Mouse (Mus musculus): ENCODE measurements around the gene Tdrd1. TPM values are rescaled to one million over a fixed set of nuclear protein-coding genes. Genes with fewer than 3 reads are reported as not detected.
"Not testable (repeated sequence)": the region's sequence is repeated elsewhere in the genome, so short reads cannot be mapped to it uniquely, and the experiment has no call there.

Gene Tdrd1
- polyA plus RNA-seq (2016; fragmentation: Nextera tagmentation; extraction: Ambion mirVana) = 0.89 and 0.97 TPM in 2 replicates

- peak within 1 kb of the TSS; percentile 31 for H3K4me3 ChIP-seq
- peak within 1 kb of the TSS; percentile 61 for H3K4me2 ChIP-seq
- 42% methylated on average over 44 of the region's 44 CpGs for WGBS
- H3K27me3 ChIP-seq (replicated peaks) = peaks cover 21% of the 10 kb centered on the region
- peaks cover 10% of the 10 kb centered on the region for H3K4me1 ChIP-seq (replicated peaks)
- H3K36me3 ChIP-seq = no peaks in the 10 kb centered on the region
- no peaks in the 10 kb centered on the region for H3K9me3 ChIP-seq (replicated peaks)
- no peak for ATAC-seq (ENCODE audit: insufficient number of reproducible peaks, low FRiP score)
- H3K27ac ChIP-seq (ENCODE audit: poor library complexity, severe bottlenecking) = no peak within 1 kb of the TSS
- no peak within 1 kb of the TSS for H3K9ac ChIP-seq
These were observed at the start of gene Tdrd1 for GRCm38 (mm10) chr19:56826047-56826631. Gene Tdrd1, plus strand, starts transcription at chr19:56826209.

- Histone ChIP-seq H3K4me2 (peak overlapping the region; percentile 51), H3K27me3 (replicated peaks) (no peaks in the 10 kb centered on the region), H3K4me1 (replicated peaks) (peaks cover 43% of the 10 kb centered on the region), H3K27ac (ENCODE audit: poor library complexity, severe bottlenecking) (no peak overlapping the region), H3K9me3 (replicated peaks) (no peaks in the 10 kb centered on the region), H3K9ac (no peak overlapping the region), H3K4me3 (no peak overlapping the region), H3K36me3 (no peaks in the 10 kb centered on the region)
- 0 out of 2 replicates have a peak, but pooled peaks have one; percentile 35 for ATAC-seq (ENCODE audit: insufficient number of reproducible peaks, low FRiP score)
- 21% methylated on average over 16 of the region's 16 CpGs for WGBS
These were observed 49.2 kb upstream of the Tdrd1 start for GRCm38 (mm10) chr19:56776719-56777382.

GRCm38 (mm10) chr19:56778532-56778931 lies 47.5 kb upstream of the Tdrd1 start:
- H3K4me3 ChIP-seq; H3K4me2 ChIP-seq; H3K9me3 ChIP-seq (replicated peaks); ATAC-seq (ENCODE audit: insufficient number of reproducible peaks, low FRiP score); H3K9ac ChIP-seq; H3K27ac ChIP-seq (ENCODE audit: poor library complexity, severe bottlenecking); H3K27me3 ChIP-seq (replicated peaks); H3K36me3 ChIP-seq: not testable (repeated sequence)
- peaks cover 40% of the 10 kb centered on the region for H3K4me1 ChIP-seq (replicated peaks)
- 93% methylated on average over 7 of the region's 7 CpGs for WGBS

- Histone ChIP-seq H3K27ac (ENCODE audit: poor library complexity, severe bottlenecking) (no peak overlapping the region), H3K27me3 (replicated peaks) (no peaks in the 10 kb centered on the region), H3K36me3 (peaks cover 52% of the 10 kb centered on the region), H3K4me1 (replicated peaks) (no peaks in the 10 kb centered on the region), H3K4me2 (no peak overlapping the region), H3K4me3 (no peak overlapping the region), H3K9me3 (replicated peaks) (no peaks in the 10 kb centered on the region), H3K9ac (no peak overlapping the region)
- ATAC-seq (ENCODE audit: insufficient number of reproducible peaks, low FRiP score) = no peak
- 89% methylated on average over 7 of the region's 7 CpGs for WGBS
These were observed 38.1 kb upstream of the Tdrd1 start for GRCm38 (mm10) chr19:56787911-56788310.

- Histone ChIP-seq H3K9me3 (replicated peaks) (no peaks in the 10 kb centered on the region), H3K4me1 (replicated peaks) (no peaks in the 10 kb centered on the region), H3K4me2 (no peak overlapping the region), H3K9ac (no peak overlapping the region), H3K27ac (ENCODE audit: poor library complexity, severe bottlenecking) (no peak overlapping the region), H3K27me3 (replicated peaks) (no peaks in the 10 kb centered on the region), H3K36me3 (peaks cover 54% of the 10 kb centered on the region), H3K4me3 (no peak overlapping the region)
- ATAC-seq (ENCODE audit: insufficient number of reproducible peaks, low FRiP score) = no peak
- WGBS = 94% methylated on average over 5 of the region's 5 CpGs
These were observed 37.1 kb upstream of the Tdrd1 start for GRCm38 (mm10) chr19:56788952-56789351.

GRCm38 (mm10) chr19:56797376-56797775 lies 28.6 kb upstream of the Tdrd1 start:
- no peak for ATAC-seq (ENCODE audit: insufficient number of reproducible peaks, low FRiP score)
- WGBS = 89% methylated on average over 11 of the region's 11 CpGs
- Histone ChIP-seq H3K4me3 (no peak overlapping the region), H3K27me3 (replicated peaks) (no peaks in the 10 kb centered on the region), H3K36me3 (peaks cover 85% of the 10 kb centered on the region), H3K9me3 (replicated peaks) (no peaks in the 10 kb centered on the region), H3K9ac (no peak overlapping the region), H3K27ac (ENCODE audit: poor library complexity, severe bottlenecking) (no peak overlapping the region), H3K4me2 (no peak overlapping the region), H3K4me1 (replicated peaks) (peaks cover 27% of the 10 kb centered on the region)

GRCm38 (mm10) chr19:56800226-56800625 lies 25.8 kb upstream of the Tdrd1 start:
- Histone ChIP-seq H3K27me3 (replicated peaks) (no peaks in the 10 kb centered on the region), H3K9me3 (replicated peaks) (no peaks in the 10 kb centered on the region), H3K4me3 (no peak overlapping the region), H3K4me2 (no peak overlapping the region), H3K9ac (no peak overlapping the region), H3K36me3 (peaks cover 69% of the 10 kb centered on the region), H3K4me1 (replicated peaks) (peaks cover 45% of the 10 kb centered on the region), H3K27ac (ENCODE audit: poor library complexity, severe bottlenecking) (no peak overlapping the region)
- WGBS = 42% methylated on average over 8 of the region's 8 CpGs
- no peak for ATAC-seq (ENCODE audit: insufficient number of reproducible peaks, low FRiP score)

GRCm38 (mm10) chr19:56800930-56801655 lies 24.9 kb upstream of the Tdrd1 start:
- Histone ChIP-seq H3K27ac (ENCODE audit: poor library complexity, severe bottlenecking) (peak overlapping the region; percentile 63), H3K4me3 (no peak overlapping the region), H3K9me3 (replicated peaks) (no peaks in the 10 kb centered on the region), H3K36me3 (peaks cover 70% of the 10 kb centered on the region), H3K27me3 (replicated peaks) (no peaks in the 10 kb centered on the region), H3K9ac (no peak overlapping the region), H3K4me1 (replicated peaks) (peaks cover 45% of the 10 kb centered on the region), H3K4me2 (no peak overlapping the region)
- WGBS = 16% methylated on average over 7 of the region's 7 CpGs
- peak; percentile 80 for ATAC-seq (ENCODE audit: insufficient number of reproducible peaks, low FRiP score)

- Histone ChIP-seq H3K4me1 (replicated peaks) (peaks cover 45% of the 10 kb centered on the region), H3K9ac (no peak overlapping the region), H3K4me3 (no peak overlapping the region), H3K36me3 (peaks cover 65% of the 10 kb centered on the region), H3K27ac (ENCODE audit: poor library complexity, severe bottlenecking) (peak overlapping the region; percentile 63), H3K4me2 (no peak overlapping the region), H3K9me3 (replicated peaks) (no peaks in the 10 kb centered on the region), H3K27me3 (replicated peaks) (no peaks in the 10 kb centered on the region)
- peak; percentile 67; the same call in 1 of the 2 replicates for ATAC-seq (ENCODE audit: insufficient number of reproducible peaks, low FRiP score)
- 46% methylated on average over 10 of the region's 10 CpGs for WGBS
These were observed 24.2 kb upstream of the Tdrd1 start for GRCm38 (mm10) chr19:56801656-56802351.

- WGBS = 67% methylated on average over 3 of the region's 3 CpGs
- Histone ChIP-seq H3K9me3 (replicated peaks) (no peaks in the 10 kb centered on the region), H3K4me3 (no peak overlapping the region), H3K27ac (ENCODE audit: poor library complexity, severe bottlenecking) (peak overlapping the region; percentile 63), H3K4me2 (no peak overlapping the region), H3K9ac (no peak overlapping the region), H3K4me1 (replicated peaks) (peaks cover 45% of the 10 kb centered on the region), H3K36me3 (peaks cover 67% of the 10 kb centered on the region), H3K27me3 (replicated peaks) (no peaks in the 10 kb centered on the region)
- ATAC-seq (ENCODE audit: insufficient number of reproducible peaks, low FRiP score) = no peak
These were observed 23.7 kb upstream of the Tdrd1 start for GRCm38 (mm10) chr19:56802352-56802746.

GRCm38 (mm10) chr19:56805366-56805765 lies 20.6 kb upstream of the Tdrd1 start:
- H3K4me3 ChIP-seq = no peak overlapping the region
- ATAC-seq (ENCODE audit: insufficient number of reproducible peaks, low FRiP score) = no peak
- H3K9ac ChIP-seq = no peak overlapping the region
- 82% methylated on average over 2 of the region's 2 CpGs for WGBS
- no peak overlapping the region for H3K4me2 ChIP-seq
- H3K27me3 ChIP-seq (replicated peaks) = no peaks in the 10 kb centered on the region
- no peak overlapping the region for H3K27ac ChIP-seq (ENCODE audit: poor library complexity, severe bottlenecking)
- H3K9me3 ChIP-seq (replicated peaks) = no peaks in the 10 kb centered on the region
- H3K4me1 ChIP-seq (replicated peaks) = peaks cover 37% of the 10 kb centered on the region
- H3K36me3 ChIP-seq = peaks cover 60% of the 10 kb centered on the region

Measured in heart, embryonic 12.5 days (tissue).